Mouse (Mus musculus) embryonic fibroblast, embryonic 13.5 days (primary cell): Measurements from ENCODE around the gene Pcsk5. TPM values are rescaled to one million over a fixed set of nuclear protein-coding genes. Genes with fewer than 3 reads are reported as not detected.

Experiments used
- H3K27ac ChIP-seq: 2 replicates; pipeline ENCODE4 v1.5.1; 2012; ENCODE audit warnings: low read length, control low read depth, inconsistent platforms; ENCODE audit not compliant: insufficient read depth
- H3K4me1 ChIP-seq: 2 replicates; pipeline ENCODE4 v1.6.1; 2011; ENCODE audit warnings: low read length; ENCODE audit not compliant: control insufficient read depth, insufficient read depth
- H3K4me3 ChIP-seq: 2 replicates; pipeline ENCODE4 v1.5.1; 2011; ENCODE audit warnings: mild to moderate bottlenecking, control low read depth, low read length; ENCODE audit not compliant: insufficient read depth
- CTCF ChIP-seq: IDR thresholded peaks from 2 replicates; pipeline ENCODE4 v1.5.1; 2011; ENCODE audit warnings: mild to moderate bottlenecking, control low read depth, low read length, moderate library complexity, borderline replicate concordance; ENCODE audit not compliant: insufficient read depth
- POLR2A ChIP-seq: IDR thresholded peaks from 2 replicates; pipeline ENCODE4 v1.6.1; 2011; ENCODE audit warnings: low read depth, mild to moderate bottlenecking, control low read depth, low read length, moderate library complexity
- polyA plus RNA-seq: library from polyadenylated mRNA; stranded (reverse); fragments of >200 nt; gene quantifications from 2 replicates; pipeline ENCODE4 v1.2.4, GENCODE M21; 2011; ENCODE audit warnings: low read depth; ENCODE audit not compliant: missing spikeins, insufficient read length

Gene Pcsk5
- polyA plus RNA-seq, 1 experiment, result 5.4 TPM

- H3K27ac ChIP-seq, result no peak overlapping the region
- H3K4me1 ChIP-seq, result no peaks in the 10 kb centered on the region
- no peak overlapping the region for H3K4me3 ChIP-seq
- no peak for TF ChIP-seq POLR2A
These were observed 237.1 kb downstream of the Pcsk5 start for GRCm38 (mm10) chr19:17600347-17600746.

GRCm38 (mm10) chr19:17592790-17593189 is 244.6 kb downstream of the Pcsk5 start:
- H3K27ac ChIP-seq, result no peak overlapping the region
- H3K4me1 ChIP-seq, result peaks cover 3% of the 10 kb centered on the region; the same call in 1 of the 2 replicates
- no peak for TF ChIP-seq POLR2A
- no peak for TF ChIP-seq CTCF
- no peak overlapping the region for H3K4me3 ChIP-seq

- TF ChIP-seq POLR2A (no peak), CTCF (no peak)
- H3K4me3 ChIP-seq, result no peak overlapping the region
- no peak overlapping the region for H3K27ac ChIP-seq
- H3K4me1 ChIP-seq, result peaks cover 3% of the 10 kb centered on the region; the same call in 1 of the 2 replicates
These were observed 246.1 kb downstream of the Pcsk5 start for GRCm38 (mm10) chr19:17591335-17591734.

- no peak for TF ChIP-seq POLR2A
- no peak for TF ChIP-seq CTCF
- H3K4me1 ChIP-seq, result peaks cover 3% of the 10 kb centered on the region; the same call in 1 of the 2 replicates
- H3K4me3 ChIP-seq, result no peak overlapping the region
- no peak overlapping the region for H3K27ac ChIP-seq
These were observed 247.1 kb downstream of the Pcsk5 start for GRCm38 (mm10) chr19:17590314-17590713.

GRCm38 (mm10) chr19:17577412-17577811 is 260.0 kb downstream of the Pcsk5 start:
- Histone ChIP-seq H3K4me3 (no peak overlapping the region), H3K27ac (no peak overlapping the region), H3K4me1 (no peaks in the 10 kb centered on the region)
- TF ChIP-seq CTCF, result no peak
- no peak for TF ChIP-seq POLR2A

GRCm38 (mm10) chr19:17574564-17574963 is 262.9 kb downstream of the Pcsk5 start:
- no peak overlapping the region for H3K27ac ChIP-seq
- H3K4me3 ChIP-seq, result no peak overlapping the region
- TF ChIP-seq CTCF, result no peak
- no peak for TF ChIP-seq POLR2A
- H3K4me1 ChIP-seq, result no peaks in the 10 kb centered on the region

GRCm38 (mm10) chr19:17572315-17572714 is 265.1 kb downstream of the Pcsk5 start:
- Histone ChIP-seq H3K4me1 (no peaks in the 10 kb centered on the region), H3K4me3 (no peak overlapping the region), H3K27ac (no peak overlapping the region)
- TF ChIP-seq CTCF, result no peak
- no peak for TF ChIP-seq POLR2A

GRCm38 (mm10) chr19:17570936-17571335 is 266.5 kb downstream of the Pcsk5 start:
- Histone ChIP-seq H3K4me1 (no peaks in the 10 kb centered on the region), H3K27ac (no peak overlapping the region), H3K4me3 (no peak overlapping the region)
- no peak for TF ChIP-seq POLR2A

GRCm38 (mm10) chr19:17567264-17567663 is 270.2 kb downstream of the Pcsk5 start:
- TF ChIP-seq CTCF (no peak), POLR2A (no peak)
- H3K4me3 ChIP-seq, result no peak overlapping the region
- no peaks in the 10 kb centered on the region for H3K4me1 ChIP-seq
- no peak overlapping the region for H3K27ac ChIP-seq

- H3K4me1 ChIP-seq, result no peaks in the 10 kb centered on the region
- H3K4me3 ChIP-seq, result no peak overlapping the region
- no peak overlapping the region for H3K27ac ChIP-seq
- no peak for TF ChIP-seq CTCF
- no peak for TF ChIP-seq POLR2A
These were observed 271.3 kb downstream of the Pcsk5 start for GRCm38 (mm10) chr19:17566097-17566496.

- H3K4me1 ChIP-seq, result no peaks in the 10 kb centered on the region
- no peak overlapping the region for H3K27ac ChIP-seq
- H3K4me3 ChIP-seq, result no peak overlapping the region
- no peak for TF ChIP-seq POLR2A
- TF ChIP-seq CTCF, result no peak
These were observed 278.7 kb downstream of the Pcsk5 start for GRCm38 (mm10) chr19:17558764-17559163.
